Mouse (Mus musculus) hindbrain, embryonic 14.5 days (tissue): ENCODE results near the gene Cant1. TPM values are rescaled to one million over a fixed set of nuclear protein-coding genes. Genes with fewer than 3 reads are reported as not detected.

Source experiments
- ATAC-seq: fragments of 200-750 bp; cut with Nextera tagmentation; 2 replicates; pipeline ENCODE4 v1.8.0; 2017; ENCODE audit warnings: moderate number of reproducible peaks, mild to moderate bottlenecking, moderate TSS enrichment, moderate library complexity; ENCODE audit not compliant: low FRiP score
- DNase-seq: peaks from one replicate; pipeline ENCODE4 v3.0.0-alpha.2; 2015; ENCODE audit warnings: low spot score
- H3K27ac ChIP-seq: fragments of 300-500 bp; sonication (generic); 2 replicates; pipeline ENCODE4 v1.5.1; 2014; ENCODE audit warnings: mild to moderate bottlenecking, moderate library complexity
- H3K27me3 ChIP-seq: fragments of 300-500 bp; sonication (generic); 2 replicates; pipeline ENCODE4 v1.6.1; 2014; ENCODE audit warnings: mild to moderate bottlenecking, low read length, mixed read lengths; ENCODE audit not compliant: control insufficient read depth, insufficient read depth
- H3K36me3 ChIP-seq: fragments of 300-500 bp; sonication (generic); replicated peaks from 2 replicates; pipeline ENCODE4 v1.6.1; 2014; ENCODE audit not compliant: control insufficient read depth, insufficient read depth
- H3K4me1 ChIP-seq: fragments of 300-500 bp; sonication (generic); replicated peaks from 2 replicates; pipeline ENCODE4 v1.6.1; 2014; ENCODE audit warnings: antibody characterized with exemption, low read length, mixed read lengths; ENCODE audit not compliant: control insufficient read depth, insufficient read depth
- H3K4me2 ChIP-seq: fragments of 300-500 bp; sonication (generic); replicated peaks from 2 replicates; pipeline ENCODE4 v1.6.1; 2014; ENCODE audit warnings: mild to moderate bottlenecking, moderate library complexity
- H3K4me3 ChIP-seq: fragments of 300-500 bp; sonication (generic); replicated peaks from 2 replicates; pipeline ENCODE4 v1.5.1; 2014; ENCODE audit warnings: mild to moderate bottlenecking, low read length
- H3K9ac ChIP-seq: fragments of 300-500 bp; sonication (generic); 2 replicates; pipeline ENCODE4 v1.6.1; 2014
- H3K9me3 ChIP-seq: fragments of 300-500 bp; sonication (generic); 2 replicates; pipeline ENCODE4 v1.6.1; 2016; ENCODE audit warnings: low read length; ENCODE audit not compliant: control insufficient read depth
- WGBS: fragments of 180-500 bp; shearing (Covaris S2); extraction: QIAGEN DNeasy Blood & Tissue Kit; methylation state at CpG from one replicate; pipeline ENCODE4 v1.1.7; 2014; 5-methylcytosine and 5-hydroxymethylcytosine counted together
- polyA plus RNA-seq: library from polyadenylated mRNA; unstranded; fragments of >200 nt; fragmentation: Nextera tagmentation; extraction: Ambion mirVana; gene quantifications from 2 replicates; pipeline ENCODE4 v1.2.1, GENCODE M21; 2014

The Cant1 gene
- polyA plus RNA-seq, 1 experiment from 2014 or later, result 25.4 TPM

GRCm38 (mm10) chr11:118424621-118425335 is 5.9 kb upstream of the Cant1 start:
- Histone ChIP-seq H3K9ac (no peak overlapping the region), H3K36me3 (no peaks in the 10 kb centered on the region), H3K27me3 (no peaks in the 10 kb centered on the region), H3K4me2 (no peak overlapping the region), H3K9me3 (no peaks in the 10 kb centered on the region), H3K27ac (no peak overlapping the region), H3K4me1 (peaks cover 26% of the 10 kb centered on the region), H3K4me3 (no peak overlapping the region)
- WGBS, result 71% methylated on average over 13 of the region's 13 CpGs
- ATAC-seq, result no peak
- no peak for DNase-seq

DNA sequence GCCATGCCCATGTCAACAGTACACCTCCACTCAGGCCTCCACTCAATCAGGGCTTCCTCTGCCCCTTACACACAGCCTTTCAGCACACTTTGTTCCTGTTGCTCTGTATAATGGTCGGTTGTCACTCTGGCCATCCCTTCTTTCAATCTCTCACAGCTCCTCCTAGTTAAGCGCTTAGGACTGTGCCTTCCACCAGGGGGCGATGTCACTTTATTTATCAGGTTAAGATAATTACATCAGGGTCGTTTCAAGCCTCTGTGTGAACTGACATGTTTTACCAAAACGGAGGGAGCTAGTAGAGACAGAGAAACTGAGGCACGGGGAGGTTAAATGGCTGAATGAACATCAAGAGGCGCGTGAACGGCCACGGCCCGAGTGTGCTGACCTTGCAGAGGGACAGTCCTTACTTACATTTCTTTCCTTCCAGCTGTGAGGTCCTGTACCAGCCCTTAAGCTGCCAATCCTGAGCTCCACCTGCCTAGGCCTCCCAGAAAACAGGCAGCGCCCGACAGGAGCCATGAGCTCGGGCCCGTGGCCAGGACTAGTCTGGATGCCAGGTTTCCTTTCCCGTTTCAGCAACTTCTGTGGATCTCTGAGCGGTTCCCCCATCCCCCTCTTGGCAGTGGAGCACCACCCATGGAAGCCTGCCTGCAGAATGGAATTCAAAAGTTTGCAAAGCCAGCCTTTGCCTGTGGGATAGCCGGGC is 4.5 kb upstream of the Cant1 start:
- H3K27ac ChIP-seq, result no peak overlapping the region
- ATAC-seq, result peak; percentile 16

DNA sequence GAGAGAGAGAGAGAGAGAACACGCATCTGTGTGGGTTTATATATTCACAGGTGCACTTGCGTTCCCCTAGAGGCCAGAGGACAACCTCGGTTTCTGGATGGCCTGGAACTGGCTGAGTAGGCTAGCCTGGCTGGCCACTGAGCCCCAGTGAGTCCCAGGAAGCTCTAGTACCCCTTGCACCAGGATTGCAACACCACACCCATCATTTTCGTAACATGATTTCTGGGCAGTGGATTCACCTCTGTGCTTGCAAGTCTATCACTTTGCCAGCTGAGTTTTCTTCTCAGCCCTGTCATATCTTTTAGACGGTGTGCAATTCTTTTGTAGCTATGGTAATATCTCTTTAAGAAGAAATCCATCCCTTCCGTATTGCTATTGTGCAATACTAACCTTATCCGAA is 1.4 kb upstream of the Cant1 start:
- H3K4me1 ChIP-seq, result peaks cover 24% of the 10 kb centered on the region
- no peak overlapping the region for H3K9ac ChIP-seq
- ATAC-seq (no peak), DNase-seq (no peak)
- H3K27ac ChIP-seq, result no peak overlapping the region
- H3K27me3 ChIP-seq, result no peaks in the 10 kb centered on the region
- no peak overlapping the region for H3K4me2 ChIP-seq
- no peak overlapping the region for H3K4me3 ChIP-seq
- WGBS, result 82% methylated on average over 7 of the region's 7 CpGs
- no peaks in the 10 kb centered on the region for H3K36me3 ChIP-seq
- no peaks in the 10 kb centered on the region for H3K9me3 ChIP-seq

More for the DNA sequence above, 4.5 kb upstream of the Cant1 start:
- Histone ChIP-seq H3K9ac (peak overlapping the region; percentile 34; the same call in 1 of the 2 replicates), H3K36me3 (no peaks in the 10 kb centered on the region), H3K4me2 (peak overlapping the region; percentile 27), H3K27me3 (no peaks in the 10 kb centered on the region), H3K9me3 (no peaks in the 10 kb centered on the region), H3K4me1 (peaks cover 22% of the 10 kb centered on the region), H3K4me3 (no peak overlapping the region)
- 7% methylated on average over 18 of the region's 18 CpGs for WGBS
- DNase-seq, result peak; percentile 95

DNA sequence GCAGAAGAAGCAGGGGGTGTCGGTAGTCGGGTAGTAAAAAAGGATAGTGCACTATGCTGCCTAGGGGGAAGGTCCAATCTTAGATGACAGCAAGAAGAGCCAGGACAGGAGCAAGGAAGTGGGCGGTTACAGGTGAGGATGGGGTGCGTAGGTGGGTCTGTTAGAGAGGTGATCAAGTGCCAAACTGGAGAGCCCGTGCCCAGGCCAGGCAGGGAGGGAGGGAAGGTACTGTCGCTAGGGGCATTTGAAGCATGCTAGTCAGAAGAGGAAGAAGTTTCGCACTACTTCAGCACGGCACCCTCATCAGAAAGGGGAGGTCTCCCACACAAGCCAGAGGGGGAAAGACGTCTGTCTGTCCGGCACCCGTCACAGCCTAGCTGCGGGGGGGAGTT is 448 bp downstream of the Cant1 start:
- peak overlapping the region; percentile 89 for H3K4me2 ChIP-seq
- DNase-seq (no peak), ATAC-seq (no peak)

GRCm38 (mm10) chr11:118417496-118417895 is 1.4 kb downstream of the Cant1 start:
- peak overlapping the region; percentile 91; the same call in 1 of the 2 replicates for H3K9ac ChIP-seq
- no peak for DNase-seq
- H3K27me3 ChIP-seq, result no peaks in the 10 kb centered on the region
- WGBS, result 98% methylated on average over 9 of the region's 9 CpGs
- H3K9me3 ChIP-seq, result no peaks in the 10 kb centered on the region
- H3K4me2 ChIP-seq, result peak overlapping the region; percentile 89; the same call in 1 of the 2 replicates
- no peak for ATAC-seq
- H3K4me1 ChIP-seq, result peaks cover 17% of the 10 kb centered on the region
- peaks cover 6% of the 10 kb centered on the region; the same call in 1 of the 2 replicates for H3K36me3 ChIP-seq
- H3K4me3 ChIP-seq, result peak overlapping the region; percentile 67; the same call in 1 of the 2 replicates
- no peak overlapping the region for H3K27ac ChIP-seq

More for the DNA sequence above, 448 bp downstream of the Cant1 start:
- Histone ChIP-seq H3K27me3 (no peaks in the 10 kb centered on the region), H3K27ac (0 out of 2 replicates have a peak overlapping the region, but pooled peaks have one; percentile 22), H3K9ac (peak overlapping the region; percentile 91), H3K9me3 (no peaks in the 10 kb centered on the region), H3K4me3 (peak overlapping the region; percentile 67), H3K4me1 (peaks cover 18% of the 10 kb centered on the region), H3K36me3 (peaks cover 6% of the 10 kb centered on the region; the same call in 1 of the 2 replicates)
- 6% methylated on average over 12 of the region's 12 CpGs for WGBS

- ATAC-seq (no peak), DNase-seq (no peak)
- H3K9me3 ChIP-seq, result no peaks in the 10 kb centered on the region
- H3K9ac ChIP-seq, result no peak overlapping the region
- no peaks in the 10 kb centered on the region for H3K27me3 ChIP-seq
- peaks cover 17% of the 10 kb centered on the region for H3K4me1 ChIP-seq
- no peak overlapping the region for H3K27ac ChIP-seq
- H3K4me3 ChIP-seq, result no peak overlapping the region
- peaks cover 12% of the 10 kb centered on the region; the same call in 1 of the 2 replicates for H3K36me3 ChIP-seq
- H3K4me2 ChIP-seq, result no peak overlapping the region
- WGBS, result 83% methylated on average over 7 of the region's 7 CpGs
These were observed 2.8 kb downstream of the Cant1 start for GRCm38 (mm10) chr11:118416046-118416445.

GRCm38 (mm10) chr11:118415630-118416029 is 3.3 kb downstream of the Cant1 start:
- Histone ChIP-seq H3K27me3 (no peaks in the 10 kb centered on the region), H3K4me3 (no peak overlapping the region), H3K9ac (no peak overlapping the region), H3K36me3 (peaks cover 17% of the 10 kb centered on the region; the same call in 1 of the 2 replicates), H3K4me2 (no peak overlapping the region), H3K9me3 (no peaks in the 10 kb centered on the region), H3K27ac (no peak overlapping the region), H3K4me1 (peaks cover 17% of the 10 kb centered on the region)
- no peak for DNase-seq
- ATAC-seq, result no peak
- WGBS, result 96% methylated on average over 6 of the region's 6 CpGs

DNA sequence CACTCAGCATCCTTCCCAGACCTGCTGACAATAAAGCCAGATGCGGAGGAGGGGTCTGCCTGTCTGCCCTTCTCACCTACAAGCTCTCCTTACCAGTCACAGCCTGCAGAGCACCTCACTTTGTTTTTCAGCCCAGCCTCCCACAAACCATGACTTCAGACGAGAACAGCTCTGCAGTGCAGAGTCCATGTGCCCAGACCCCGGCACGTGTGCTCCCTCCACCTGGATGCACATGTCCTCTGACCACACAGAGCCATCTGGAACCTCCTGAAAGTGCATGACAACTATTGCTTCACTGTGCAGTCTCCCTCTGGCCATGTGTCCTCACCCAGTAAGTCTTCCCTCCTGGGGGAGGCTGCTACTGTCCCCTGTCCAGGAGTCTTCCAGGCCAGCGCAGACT is 4.6 kb downstream of the Cant1 start:
- Histone ChIP-seq H3K4me3 (no peak overlapping the region), H3K36me3 (peaks cover 23% of the 10 kb centered on the region), H3K4me1 (peaks cover 12% of the 10 kb centered on the region), H3K27ac (no peak overlapping the region), H3K9me3 (no peaks in the 10 kb centered on the region), H3K4me2 (no peak overlapping the region), H3K27me3 (no peaks in the 10 kb centered on the region), H3K9ac (no peak overlapping the region)
- no peak for ATAC-seq
- 93% methylated on average over 5 of the region's 5 CpGs for WGBS
- DNase-seq, result no peak

- no peak overlapping the region for H3K27ac ChIP-seq
- no peak for ATAC-seq
- H3K36me3 ChIP-seq, result peaks cover 35% of the 10 kb centered on the region
- H3K4me2 ChIP-seq, result no peak overlapping the region
- 89% methylated on average over 4 of the region's 4 CpGs for WGBS
- no peak for DNase-seq
- no peaks in the 10 kb centered on the region for H3K27me3 ChIP-seq
- H3K9ac ChIP-seq, result no peak overlapping the region
- H3K4me3 ChIP-seq, result no peak overlapping the region
- peaks cover 8% of the 10 kb centered on the region for H3K4me1 ChIP-seq
- no peaks in the 10 kb centered on the region for H3K9me3 ChIP-seq
These were observed 5.8 kb downstream of the Cant1 start for GRCm38 (mm10) chr11:118413055-118413454.
